Mouse (Mus musculus): ENCODE data around the gene Atp6v0e2. TPM values are rescaled to one million over a fixed set of nuclear protein-coding genes. Genes with fewer than 3 reads are reported as not detected.
A peak's percentile ranks its signal among the peaks of the same experiment; 100 is the strongest.

The Atp6v0e2 gene
- polyA plus RNA-seq, 1 experiment from 2014 or later: 25.7 TPM

DNA sequence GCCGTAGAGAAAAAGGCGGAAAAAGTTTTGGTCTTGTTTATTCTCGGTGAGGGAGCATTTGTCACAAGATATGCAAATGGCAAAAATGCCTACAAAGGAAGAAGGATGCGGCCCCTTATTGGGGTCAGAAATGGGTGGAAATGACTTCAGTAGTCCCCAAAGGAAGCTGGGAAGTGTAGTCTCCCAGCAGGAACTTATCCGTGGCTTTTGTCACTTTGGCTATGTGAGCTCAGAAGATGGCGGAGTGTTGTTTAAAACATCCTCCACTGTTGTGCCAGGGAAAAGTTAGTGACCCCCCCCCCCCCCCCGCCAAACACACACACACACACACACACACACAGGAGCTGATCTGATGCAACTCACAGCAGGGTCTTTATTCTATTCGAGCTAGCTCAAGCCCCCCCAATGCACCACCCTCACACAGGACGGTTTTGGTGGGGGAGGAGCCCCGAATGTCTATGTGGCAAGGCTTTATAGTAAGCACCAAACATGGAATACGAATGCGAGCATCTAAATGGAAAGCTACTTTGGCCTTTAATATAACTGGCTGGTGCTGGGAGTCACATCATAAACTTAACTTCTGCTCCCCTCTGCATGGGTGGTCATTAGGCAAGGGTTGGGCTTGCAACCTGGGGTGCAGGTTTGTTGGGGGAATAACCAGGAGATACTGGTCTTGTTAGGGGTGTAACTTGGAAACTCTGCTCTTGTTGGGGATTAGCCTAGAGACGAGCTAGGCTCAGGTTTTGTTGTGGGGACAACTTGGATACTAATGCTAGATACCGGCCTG lies 17.9 kb downstream of the Atp6v0e2 start:
- 27% methylated on average over 13 of the region's 14 CpGs for WGBS

DNA sequence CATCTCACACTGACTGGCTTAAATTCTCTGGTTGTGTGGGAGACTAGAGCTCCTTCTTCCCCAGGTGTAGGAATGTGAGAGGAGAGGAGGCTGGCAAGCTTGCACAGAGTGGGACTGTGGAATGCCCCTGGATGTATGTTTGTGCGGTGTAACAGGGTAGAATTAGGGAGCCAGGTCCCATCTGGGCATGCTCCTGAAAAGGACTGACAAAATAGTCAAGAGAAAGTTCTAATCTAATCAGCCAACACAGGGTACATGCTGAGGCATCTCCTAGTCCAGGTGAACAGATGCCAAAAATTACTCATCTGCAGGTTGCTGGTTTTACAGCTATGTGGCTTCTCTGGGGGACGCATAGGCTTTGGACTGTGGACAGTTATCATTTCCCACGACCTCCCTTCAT lies 18.5 kb downstream of the Atp6v0e2 start:
- whole genome bisulfite sequencing: 81% methylated on average over 3 of the region's 3 CpGs
- Histone ChIP-seq H3K27me3 (no peaks in the 10 kb centered on the region), H3K4me3 (replicated peaks) (0 out of 2 replicates have a peak overlapping the region, but pooled peaks have one; percentile 53), H3K4me2 (replicated peaks) (0 out of 2 replicates have a peak overlapping the region, but pooled peaks have one; percentile 71), H3K27ac (replicated peaks) (peak overlapping the region; percentile 98; the same call in 1 of the 2 replicates), H3K9me3 (replicated peaks) (no peaks in the 10 kb centered on the region), H3K4me1 (peaks cover 14% of the 10 kb centered on the region; the same call in 1 of the 2 replicates), H3K9ac (no peak overlapping the region), H3K36me3 (peaks cover 2% of the 10 kb centered on the region; the same call in 1 of the 2 replicates)
- no peak for ATAC-seq (ENCODE audit: insufficient number of reproducible peaks, low FRiP score, low TSS enrichment, low read depth)

More for the DNA sequence above, 17.9 kb downstream of the Atp6v0e2 start:
- Histone ChIP-seq H3K4me2 (replicated peaks) (peak overlapping the region; percentile 71), H3K27ac (replicated peaks) (peak overlapping the region; percentile 98), H3K9me3 (replicated peaks) (no peaks in the 10 kb centered on the region), H3K9ac (peak overlapping the region; percentile 57; the same call in 1 of the 2 replicates), H3K4me3 (replicated peaks) (peak overlapping the region; percentile 53), H3K4me1 (peaks cover 14% of the 10 kb centered on the region; the same call in 1 of the 2 replicates), H3K27me3 (no peaks in the 10 kb centered on the region), H3K36me3 (peaks cover 2% of the 10 kb centered on the region; the same call in 1 of the 2 replicates)
- peak; percentile 86 for ATAC-seq (ENCODE audit: insufficient number of reproducible peaks, low FRiP score, low TSS enrichment, low read depth)

DNA sequence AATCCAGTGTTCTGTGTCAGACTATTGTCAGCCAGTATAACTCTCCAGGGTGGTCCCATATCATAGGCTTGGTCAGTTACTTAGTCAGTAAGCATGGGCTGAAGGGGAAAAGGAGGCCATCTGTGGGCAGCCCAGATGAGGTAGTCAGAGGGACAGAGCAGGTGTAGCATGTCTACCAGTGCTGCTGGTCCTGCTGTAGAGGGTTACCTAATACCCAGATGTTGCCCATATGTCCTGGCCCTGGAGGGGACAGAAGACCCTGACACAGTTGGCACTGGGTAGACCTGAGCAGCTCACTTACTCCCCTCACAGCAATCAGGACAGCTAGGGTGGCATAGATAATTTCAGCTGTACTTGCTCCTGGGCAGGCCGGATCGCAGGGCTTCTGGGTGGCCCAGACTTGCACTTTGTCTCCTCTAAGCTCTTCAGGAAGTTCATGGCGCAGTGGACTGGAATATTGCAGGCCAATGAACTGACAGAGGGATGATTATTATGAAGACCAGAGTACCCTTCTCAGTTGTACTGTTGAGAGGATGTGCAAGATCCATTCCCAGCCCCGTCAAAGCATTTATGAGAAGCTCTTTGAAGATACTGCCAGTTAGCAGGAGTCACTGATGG lies 28.4 kb downstream of the Atp6v0e2 start:
- H3K27ac ChIP-seq (replicated peaks): no peak overlapping the region
- 84% methylated on average over 4 of the region's 4 CpGs for WGBS
- no peaks in the 10 kb centered on the region for H3K9me3 ChIP-seq (replicated peaks)
- H3K4me1 ChIP-seq: 0 out of 2 replicates have a peak, but pooled peaks cover 12% of the 10 kb centered on the region
- no peak overlapping the region for H3K9ac ChIP-seq
- peaks cover 8% of the 10 kb centered on the region; the same call in 1 of the 2 replicates for H3K36me3 ChIP-seq
- H3K4me3 ChIP-seq (replicated peaks): no peak overlapping the region
- no peak overlapping the region for H3K4me2 ChIP-seq (replicated peaks)
- ATAC-seq (ENCODE audit: insufficient number of reproducible peaks, low FRiP score, low TSS enrichment, low read depth): no peak
- no peaks in the 10 kb centered on the region for H3K27me3 ChIP-seq

DNA sequence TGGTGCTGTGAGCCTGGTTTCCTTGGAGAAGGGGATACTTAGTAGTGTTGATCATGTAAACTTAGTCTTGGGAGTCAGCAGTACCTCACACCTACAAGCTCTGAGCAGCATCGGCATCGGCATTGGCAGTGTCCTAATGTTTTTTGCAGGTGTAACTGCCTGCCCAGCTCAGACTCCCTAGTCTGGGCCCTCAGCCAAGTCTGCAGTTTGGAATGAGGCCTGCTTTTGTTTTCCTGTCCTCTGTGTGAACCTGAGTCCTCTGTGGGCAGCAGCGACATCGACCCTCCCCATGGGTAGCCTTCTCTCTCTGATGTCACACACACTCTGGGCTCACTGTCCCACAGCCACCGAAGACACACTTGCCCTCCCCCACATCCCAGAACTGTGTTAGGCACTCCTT lies 28.9 kb downstream of the Atp6v0e2 start:
- H3K4me1 ChIP-seq: 0 out of 2 replicates have a peak, but pooled peaks cover 12% of the 10 kb centered on the region
- H3K4me2 ChIP-seq (replicated peaks): no peak overlapping the region
- H3K4me3 ChIP-seq (replicated peaks): no peak overlapping the region
- peaks cover 8% of the 10 kb centered on the region; the same call in 1 of the 2 replicates for H3K36me3 ChIP-seq
- no peaks in the 10 kb centered on the region for H3K27me3 ChIP-seq
- H3K9me3 ChIP-seq (replicated peaks): no peaks in the 10 kb centered on the region
- 39% methylated on average over 5 of the region's 5 CpGs for WGBS
- H3K9ac ChIP-seq: no peak overlapping the region
- H3K27ac ChIP-seq (replicated peaks): no peak overlapping the region
- no peak; the same call in 1 of the 2 replicates for ATAC-seq (ENCODE audit: insufficient number of reproducible peaks, low FRiP score, low TSS enrichment, low read depth)

DNA sequence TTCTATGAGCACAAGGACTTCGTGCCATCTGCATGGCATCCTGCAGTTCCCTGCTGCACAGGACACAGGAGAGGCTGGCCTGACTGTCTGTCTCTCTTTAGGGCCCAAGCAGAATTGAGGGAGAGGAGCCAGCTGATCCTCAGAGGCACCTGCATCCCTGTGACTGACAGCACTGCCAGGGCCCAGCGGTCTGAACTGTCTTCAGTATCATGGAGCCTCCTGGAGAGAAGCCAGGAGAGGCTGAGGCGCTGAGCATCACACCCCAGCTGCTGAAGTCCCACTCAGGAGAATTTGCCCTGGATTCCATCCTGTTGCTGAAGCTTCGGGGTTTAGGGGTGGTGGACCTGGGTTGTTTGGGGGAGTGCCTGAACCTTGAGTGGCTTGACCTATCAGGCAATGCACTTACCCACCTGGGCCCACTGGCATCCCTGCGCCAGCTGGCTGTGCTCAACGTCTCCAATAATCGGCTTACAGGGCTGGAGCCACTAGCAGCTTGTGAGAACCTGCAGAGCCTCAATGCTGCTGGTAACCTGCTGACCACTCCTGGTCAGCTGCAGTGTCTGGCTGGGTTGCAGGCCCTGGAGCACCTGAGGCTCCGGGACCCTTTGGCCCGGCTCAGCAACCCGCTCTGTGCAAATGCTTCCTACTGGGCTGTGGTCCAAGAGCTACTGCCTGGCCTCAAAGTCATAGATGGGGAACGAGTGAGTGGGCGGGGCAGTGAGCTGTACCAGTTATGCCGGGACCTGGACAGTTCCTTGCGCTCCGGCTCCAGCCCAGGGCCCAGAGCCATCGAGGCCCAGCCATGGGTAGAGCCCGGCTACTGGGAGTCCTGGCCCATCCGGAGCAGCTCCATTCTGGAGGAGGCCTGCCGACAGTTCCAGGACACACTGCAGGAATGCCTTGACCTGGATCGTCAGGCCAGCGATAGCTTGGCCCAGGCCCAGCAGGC lies 30.9 kb downstream of the Atp6v0e2 start:
- Histone ChIP-seq H3K9ac (no peak overlapping the region), H3K9me3 (replicated peaks) (no peaks in the 10 kb centered on the region), H3K4me2 (replicated peaks) (no peak overlapping the region), H3K4me1 (peaks cover 23% of the 10 kb centered on the region; the same call in 1 of the 2 replicates), H3K27me3 (no peaks in the 10 kb centered on the region), H3K27ac (replicated peaks) (no peak overlapping the region), H3K4me3 (replicated peaks) (no peak overlapping the region), H3K36me3 (peaks cover 8% of the 10 kb centered on the region; the same call in 1 of the 2 replicates)
- ATAC-seq (ENCODE audit: insufficient number of reproducible peaks, low FRiP score, low TSS enrichment, low read depth): no peak
- WGBS: 76% methylated on average over 21 of the region's 21 CpGs

DNA sequence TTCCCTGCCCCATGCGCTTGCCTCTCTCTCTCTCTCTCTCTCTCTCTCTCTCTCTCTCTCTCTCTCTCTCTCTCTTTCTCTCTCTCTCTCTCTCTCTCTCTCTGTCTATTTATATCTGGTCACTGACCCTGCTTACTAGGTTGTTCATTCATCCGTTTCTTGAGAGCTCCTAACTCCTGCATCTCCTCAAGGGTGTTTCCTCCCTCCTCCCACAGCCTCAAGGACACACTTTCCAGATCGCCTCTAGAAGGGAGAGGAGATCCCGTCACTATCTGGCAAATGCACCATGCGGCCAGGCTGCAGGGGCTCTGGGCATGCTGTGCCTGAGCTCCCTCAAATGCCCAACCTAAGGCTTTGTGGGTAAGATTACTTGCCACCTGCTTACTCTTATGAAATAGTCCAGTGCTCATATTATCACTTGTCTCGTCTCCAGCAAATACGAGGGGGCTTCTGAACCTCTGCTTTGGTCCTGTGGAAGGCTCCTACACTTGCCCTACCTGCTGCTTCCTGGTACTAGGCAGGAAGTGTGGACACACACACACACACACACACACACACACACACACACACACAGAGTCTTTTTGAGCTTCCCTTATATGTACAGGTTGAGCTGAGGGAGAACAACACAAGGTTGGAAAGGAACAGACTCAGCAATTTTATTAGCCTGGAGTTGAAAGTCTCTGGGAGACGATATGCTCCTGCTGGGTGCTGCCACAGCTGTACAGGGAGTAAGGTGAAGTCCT lies 31.8 kb downstream of the Atp6v0e2 start:
- Histone ChIP-seq H3K9ac (no peak overlapping the region), H3K27ac (replicated peaks) (no peak overlapping the region), H3K4me1 (peaks cover 24% of the 10 kb centered on the region; the same call in 1 of the 2 replicates), H3K9me3 (replicated peaks) (no peaks in the 10 kb centered on the region), H3K27me3 (no peaks in the 10 kb centered on the region), H3K36me3 (peaks cover 5% of the 10 kb centered on the region; the same call in 1 of the 2 replicates), H3K4me3 (replicated peaks) (no peak overlapping the region), H3K4me2 (replicated peaks) (no peak overlapping the region)
- 78% methylated on average over 8 of the region's 8 CpGs for WGBS
- ATAC-seq (ENCODE audit: insufficient number of reproducible peaks, low FRiP score, low TSS enrichment, low read depth): no peak

DNA sequence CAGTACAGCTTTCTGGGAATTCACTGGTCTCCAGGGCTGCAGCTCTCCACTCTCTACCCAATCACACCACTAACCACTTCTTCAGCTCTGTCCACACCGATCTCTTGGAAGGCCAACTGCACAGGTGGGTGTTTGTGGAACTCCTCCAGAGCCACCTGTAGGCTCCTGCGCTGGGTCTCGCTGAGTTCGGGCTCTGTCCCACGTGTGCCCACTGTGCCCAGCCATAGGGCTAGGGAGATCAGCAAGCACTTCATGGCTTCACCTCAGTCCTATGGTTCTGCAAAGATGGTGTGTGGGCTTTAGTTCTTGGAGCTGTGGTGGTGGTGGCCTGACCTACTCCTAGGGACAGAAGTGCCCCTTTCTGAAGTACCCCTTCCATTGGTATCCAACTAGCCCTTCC lies 34.6 kb downstream of the Atp6v0e2 start:
- peaks cover 21% of the 10 kb centered on the region; the same call in 1 of the 2 replicates for H3K4me1 ChIP-seq
- 91% methylated on average over 5 of the region's 5 CpGs for WGBS
- no peaks in the 10 kb centered on the region for H3K27me3 ChIP-seq
- no peak for ATAC-seq (ENCODE audit: insufficient number of reproducible peaks, low FRiP score, low TSS enrichment, low read depth)
- H3K9ac ChIP-seq: no peak overlapping the region
- no peak overlapping the region for H3K4me2 ChIP-seq (replicated peaks)
- H3K9me3 ChIP-seq (replicated peaks): no peaks in the 10 kb centered on the region
- no peak overlapping the region for H3K27ac ChIP-seq (replicated peaks)
- H3K4me3 ChIP-seq (replicated peaks): no peak overlapping the region
- H3K36me3 ChIP-seq: no peaks in the 10 kb centered on the region

DNA sequence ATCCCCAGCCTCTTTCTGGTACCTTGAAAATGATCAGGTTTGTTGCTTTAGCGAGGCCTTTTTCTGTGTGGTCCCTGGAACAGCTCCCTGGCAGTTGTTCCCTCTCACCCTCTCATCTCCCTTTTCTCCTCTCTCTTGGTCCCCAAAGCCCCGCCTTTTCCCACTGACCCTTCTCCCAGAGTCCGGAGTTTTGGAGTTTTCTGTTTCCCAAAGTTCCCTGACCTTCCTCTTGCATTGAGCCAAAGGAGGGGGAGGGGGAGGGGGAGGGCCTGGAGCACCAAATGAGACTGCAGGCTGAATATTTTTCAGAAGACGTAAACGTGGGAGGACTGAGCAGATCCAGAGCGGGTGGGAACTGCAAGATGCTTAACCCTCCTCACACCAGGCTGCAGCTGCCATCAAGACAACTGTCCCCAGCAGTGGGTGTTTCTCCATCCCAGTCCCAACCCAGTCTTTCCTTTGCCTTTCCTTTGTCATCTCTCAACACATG lies 35.2 kb downstream of the Atp6v0e2 start, which contains the start of gene Rarres2:
Rarres2 (minus strand) TSS at position 218 of the 490 bp plus-strand sequence.
- WGBS: 17% methylated on average over 6 of the region's 6 CpGs
- peak within 1 kb of the TSS; percentile 12; the same call in 1 of the 2 replicates for H3K4me2 ChIP-seq (replicated peaks)
- H3K27ac ChIP-seq (replicated peaks): no peak within 1 kb of the TSS
- no peak within 1 kb of the TSS for H3K9ac ChIP-seq
- H3K27me3 ChIP-seq: no peaks in the 10 kb centered on the region
- ATAC-seq (ENCODE audit: insufficient number of reproducible peaks, low FRiP score, low TSS enrichment, low read depth): peak; percentile 68
- H3K4me3 ChIP-seq (replicated peaks): no peak within 1 kb of the TSS
- no peaks in the 10 kb centered on the region for H3K36me3 ChIP-seq
- H3K4me1 ChIP-seq: peaks cover 21% of the 10 kb centered on the region; the same call in 1 of the 2 replicates
- no peaks in the 10 kb centered on the region for H3K9me3 ChIP-seq (replicated peaks)

DNA sequence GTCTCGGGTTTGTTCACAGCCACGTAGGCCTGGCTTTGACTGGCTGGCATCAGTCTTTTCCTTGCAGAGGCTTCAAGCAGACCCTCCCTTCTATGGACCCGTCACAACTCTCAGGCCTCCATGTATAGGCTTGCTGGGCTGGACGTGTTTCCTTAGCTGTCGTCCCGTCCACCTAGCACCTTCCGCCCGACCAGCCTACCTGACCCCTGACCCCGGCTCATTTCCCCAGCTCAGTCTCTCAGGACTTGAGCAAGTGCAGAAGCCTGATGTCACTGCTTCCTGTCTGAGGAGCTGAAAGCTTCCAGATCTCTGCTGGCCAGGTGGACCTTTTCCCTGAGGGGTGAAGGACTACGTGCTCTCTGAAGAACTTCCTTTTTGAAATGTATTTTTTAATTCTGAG lies 35.9 kb downstream of the Atp6v0e2 start:
- no peak overlapping the region for H3K4me2 ChIP-seq (replicated peaks)
- H3K4me1 ChIP-seq: peaks cover 18% of the 10 kb centered on the region; the same call in 1 of the 2 replicates
- H3K27ac ChIP-seq (replicated peaks): no peak overlapping the region
- no peak overlapping the region for H3K9ac ChIP-seq
- no peaks in the 10 kb centered on the region for H3K36me3 ChIP-seq
- no peaks in the 10 kb centered on the region for H3K9me3 ChIP-seq (replicated peaks)
- no peak for ATAC-seq (ENCODE audit: insufficient number of reproducible peaks, low FRiP score, low TSS enrichment, low read depth)
- 32% methylated on average over 10 of the region's 10 CpGs for WGBS
- no peaks in the 10 kb centered on the region for H3K27me3 ChIP-seq
- H3K4me3 ChIP-seq (replicated peaks): no peak overlapping the region

DNA sequence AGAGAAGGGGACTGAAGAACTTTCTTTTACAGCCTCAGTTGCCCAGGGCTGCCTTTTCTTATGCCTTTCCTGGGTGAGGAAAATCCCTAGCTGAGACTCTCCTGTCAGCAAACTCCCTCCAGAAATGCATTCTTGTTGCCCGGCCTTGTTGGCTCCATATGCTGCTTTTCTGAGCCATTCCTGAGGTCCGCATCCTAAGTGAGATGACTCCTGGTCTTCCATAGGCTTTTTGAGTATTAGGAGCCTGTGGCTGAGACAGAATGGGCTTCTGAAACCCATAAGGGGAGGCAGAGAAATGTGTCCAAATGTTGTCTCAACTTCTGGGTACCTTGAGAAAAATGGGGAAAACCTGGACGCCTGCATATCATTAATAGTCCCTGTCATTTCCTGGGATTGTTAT lies 36.6 kb downstream of the Atp6v0e2 start:
- H3K4me2 ChIP-seq (replicated peaks): no peak overlapping the region
- 67% methylated on average over 3 of the region's 3 CpGs for WGBS
- no peaks in the 10 kb centered on the region for H3K36me3 ChIP-seq
- H3K4me3 ChIP-seq (replicated peaks): no peak overlapping the region
- no peak overlapping the region for H3K27ac ChIP-seq (replicated peaks)
- no peaks in the 10 kb centered on the region for H3K9me3 ChIP-seq (replicated peaks)
- peaks cover 12% of the 10 kb centered on the region; the same call in 1 of the 2 replicates for H3K4me1 ChIP-seq
- no peak for ATAC-seq (ENCODE audit: insufficient number of reproducible peaks, low FRiP score, low TSS enrichment, low read depth)
- no peaks in the 10 kb centered on the region for H3K27me3 ChIP-seq
- H3K9ac ChIP-seq: no peak overlapping the region
